Mouse (Mus musculus) ovary, postnatal 14 days (tissue): ENCODE data around the gene Slc44a1.

Experiments used
- DNase-seq: peaks from one replicate; pipeline ENCODE4 v3.0.0; 2022; ENCODE audit warnings: low spot score

Slc44a1 gene

GRCm38 (mm10) chr4:53440010-53440815 lies at the start of gene Slc44a1:
TSS of gene Slc44a1 (plus strand) at chr4:53440413.
- DNase-seq = peak; percentile 72

- DNase-seq = no peak
Measured at GRCm38 (mm10) chr4:53395002-53395401, 45.2 kb upstream of the Slc44a1 start.

- no peak for DNase-seq
Measured at GRCm38 (mm10) chr4:53396623-53397192, 43.5 kb upstream of the Slc44a1 start.

- no peak for DNase-seq
Measured at GRCm38 (mm10) chr4:53397280-53398117, 42.7 kb upstream of the Slc44a1 start.

- DNase-seq = no peak
Measured at GRCm38 (mm10) chr4:53398561-53398960, 41.7 kb upstream of the Slc44a1 start.

- DNase-seq = no peak
Measured at GRCm38 (mm10) chr4:53399428-53399827, 40.8 kb upstream of the Slc44a1 start.

GRCm38 (mm10) chr4:53403386-53403785 lies 36.8 kb upstream of the Slc44a1 start:
- DNase-seq = no peak

GRCm38 (mm10) chr4:53404431-53404925 lies 35.7 kb upstream of the Slc44a1 start:
- DNase-seq = no peak

GRCm38 (mm10) chr4:53406866-53407265 lies 33.3 kb upstream of the Slc44a1 start:
- no peak for DNase-seq

- DNase-seq = no peak
Measured at GRCm38 (mm10) chr4:53408821-53409220, 31.4 kb upstream of the Slc44a1 start.

GRCm38 (mm10) chr4:53409526-53410085 lies 30.6 kb upstream of the Slc44a1 start:
- DNase-seq = no peak

GRCm38 (mm10) chr4:53410752-53411151 lies 29.5 kb upstream of the Slc44a1 start:
- DNase-seq = no peak

- DNase-seq = no peak
Measured at GRCm38 (mm10) chr4:53411958-53412870, 28.0 kb upstream of the Slc44a1 start.

- DNase-seq = no peak
Measured at GRCm38 (mm10) chr4:53412991-53413390, 27.2 kb upstream of the Slc44a1 start.

- no peak for DNase-seq
Measured at GRCm38 (mm10) chr4:53414031-53414797, 26.0 kb upstream of the Slc44a1 start.

GRCm38 (mm10) chr4:53415873-53416637 lies 24.2 kb upstream of the Slc44a1 start:
- DNase-seq = no peak

GRCm38 (mm10) chr4:53416928-53417327 lies 23.3 kb upstream of the Slc44a1 start:
- DNase-seq = no peak

GRCm38 (mm10) chr4:53422799-53423198 lies 17.4 kb upstream of the Slc44a1 start:
- no peak for DNase-seq

- DNase-seq = no peak
Measured at GRCm38 (mm10) chr4:53427120-53427519, 13.1 kb upstream of the Slc44a1 start.

GRCm38 (mm10) chr4:53430522-53430921 lies 9.7 kb upstream of the Slc44a1 start:
- DNase-seq = no peak
